Mouse (Mus musculus) layer of hippocampus, adult 2 months (tissue): ENCODE measurements around the gene Lrrc26. TPM values are rescaled to one million over a fixed set of nuclear protein-coding genes. Genes with fewer than 3 reads are reported as not detected.

Source experiments
- DNase-seq, 2 experiments: peaks; one replicate each; pipeline ENCODE4 v3.0.0; 2022; ENCODE audit warnings: low spot score in 2 of 2
- H3K27ac ChIP-seq: fragments of 200-600 bp; 2 replicates; pipeline ENCODE4 v1.8.1; 2022
- H3K4me3 ChIP-seq: fragments of 200-600 bp; 2 replicates; pipeline ENCODE4 v1.8.1; 2022; ENCODE audit warnings: mild to moderate bottlenecking
- CTCF ChIP-seq: fragments of 200-600 bp; conservative IDR thresholded peaks from 2 replicates; pipeline ENCODE4 v1.8.1; 2022; ENCODE audit warnings: antibody characterized with exemption, mild to moderate bottlenecking, moderate library complexity
- total RNA-seq, 2 experiments: library from RNA; stranded (reverse); gene quantifications; 2 replicates each; pipeline ENCODE4 v1.2.3; 2021

Lrrc26 gene
- total RNA-seq, 2 experiments from 2014 or later, result not detected

DNA sequence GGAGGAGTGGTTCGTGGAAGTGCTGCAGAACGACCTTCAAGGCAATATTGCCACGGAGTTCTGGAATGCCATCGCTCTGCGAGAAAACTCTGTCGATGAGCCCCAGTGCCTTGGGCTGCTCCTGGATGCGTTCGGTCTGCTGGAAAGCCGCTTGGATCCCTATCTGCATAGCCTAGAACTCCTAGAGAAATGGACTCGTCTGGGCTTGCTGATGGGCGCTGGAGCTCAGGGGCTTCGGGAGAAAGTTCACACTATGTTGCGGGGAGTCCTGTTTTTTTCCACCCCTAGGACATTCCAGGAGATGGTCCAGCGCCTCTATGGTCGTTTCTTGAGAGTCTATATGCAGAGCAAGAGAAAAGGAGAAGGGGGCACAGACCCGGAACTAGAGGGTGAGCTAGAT lies 16.7 kb upstream of the Lrrc26 start:
- peak overlapping the region; percentile 96 for H3K4me3 ChIP-seq
- peak overlapping the region; percentile 89; the same call in 1 of the 2 replicates for H3K27ac ChIP-seq
- DNase-seq, result no peak
- no peak for TF ChIP-seq CTCF

DNA sequence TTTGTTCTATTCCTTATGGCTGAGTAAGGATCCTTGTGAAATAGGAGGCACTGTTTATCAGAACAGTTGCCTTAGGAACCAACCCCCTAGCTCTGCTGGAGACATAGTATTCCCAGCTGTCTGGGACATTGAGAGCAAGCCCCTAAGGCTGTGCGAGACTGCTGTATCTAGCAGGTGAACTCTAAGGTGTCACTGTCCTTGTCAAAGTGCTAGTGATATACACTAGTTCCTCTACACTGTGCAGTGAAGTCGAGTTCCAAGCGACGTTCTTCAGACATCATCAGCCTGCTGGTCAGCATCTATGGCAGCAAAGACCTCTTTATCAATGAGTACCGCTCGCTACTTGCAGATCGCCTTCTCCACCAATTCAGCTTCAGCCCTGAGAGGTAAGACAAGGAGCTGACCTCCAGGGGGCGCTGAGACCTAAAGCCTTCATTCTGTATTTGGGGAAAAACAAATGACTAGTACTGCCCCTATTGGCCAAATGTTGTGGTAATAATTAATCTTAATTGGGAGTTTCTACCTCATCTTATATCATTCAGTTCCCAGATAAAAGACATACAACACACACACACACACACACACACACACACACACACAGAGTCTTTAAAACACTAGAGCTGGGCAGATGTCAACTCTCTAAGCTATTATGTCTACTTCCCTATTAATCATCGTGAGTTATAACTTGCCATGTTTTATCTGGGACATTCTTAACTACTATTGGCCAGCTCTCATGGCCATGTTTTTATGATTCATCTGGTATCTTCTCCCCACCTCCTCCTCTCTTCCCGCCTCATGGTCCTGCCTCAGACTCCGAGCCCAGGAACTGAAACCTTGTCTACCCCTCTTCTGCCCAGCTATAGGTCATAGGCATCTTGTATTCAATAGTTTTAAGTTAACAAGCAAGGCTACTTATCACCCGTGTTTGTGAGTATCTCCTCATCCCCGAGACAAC lies 10.5 kb upstream of the Lrrc26 start:
- Histone ChIP-seq H3K27ac (no peak overlapping the region), H3K4me3 (no peak overlapping the region)
- peak; percentile 86 to 90 for DNase-seq
- peak; percentile 91 for TF ChIP-seq CTCF

DNA sequence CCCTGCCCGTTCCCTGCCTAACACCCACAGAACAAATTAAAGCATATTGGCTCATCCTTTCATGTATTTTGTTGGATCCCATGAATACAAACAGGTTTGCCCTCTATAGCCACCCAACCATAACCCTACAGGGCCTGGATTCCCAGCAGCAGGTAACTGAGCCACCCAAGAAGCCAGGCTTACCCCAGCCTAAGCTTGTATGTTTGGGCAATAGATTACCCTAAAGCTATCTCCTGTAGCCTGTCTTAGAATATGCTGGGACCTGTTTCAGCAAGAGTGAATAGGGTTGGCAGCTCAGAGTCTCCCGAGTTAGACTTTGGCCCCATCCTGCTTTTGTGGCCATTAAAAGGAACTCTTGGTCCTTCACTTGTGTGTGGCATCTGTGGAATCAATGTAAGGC lies 4.2 kb upstream of the Lrrc26 start:
- Histone ChIP-seq H3K27ac (peak overlapping the region; percentile 23; the same call in 1 of the 2 replicates), H3K4me3 (no peak overlapping the region)
- no peak for TF ChIP-seq CTCF
- no peak for DNase-seq

DNA sequence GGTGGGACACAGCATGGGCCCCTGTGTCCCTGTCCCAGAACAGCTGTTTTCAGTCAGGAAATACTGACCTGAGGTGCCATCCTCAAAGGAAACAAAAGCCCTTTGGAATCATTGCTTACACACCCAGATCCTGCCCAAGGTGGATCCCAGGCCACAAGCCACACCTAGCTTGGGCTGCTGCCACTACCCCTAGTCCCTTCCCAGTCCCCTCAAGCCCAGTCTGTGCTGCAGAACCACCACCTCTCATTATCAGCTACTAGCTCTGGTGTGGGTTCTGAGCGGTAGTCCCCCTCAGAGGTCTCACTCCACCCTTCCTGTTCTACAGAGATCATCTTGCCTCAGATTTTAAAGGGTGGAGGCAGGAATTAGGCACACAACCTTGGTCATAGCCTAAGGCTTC lies 3.4 kb upstream of the Lrrc26 start:
- TF ChIP-seq CTCF, result no peak
- peak overlapping the region; percentile 92 for H3K27ac ChIP-seq

DNA sequence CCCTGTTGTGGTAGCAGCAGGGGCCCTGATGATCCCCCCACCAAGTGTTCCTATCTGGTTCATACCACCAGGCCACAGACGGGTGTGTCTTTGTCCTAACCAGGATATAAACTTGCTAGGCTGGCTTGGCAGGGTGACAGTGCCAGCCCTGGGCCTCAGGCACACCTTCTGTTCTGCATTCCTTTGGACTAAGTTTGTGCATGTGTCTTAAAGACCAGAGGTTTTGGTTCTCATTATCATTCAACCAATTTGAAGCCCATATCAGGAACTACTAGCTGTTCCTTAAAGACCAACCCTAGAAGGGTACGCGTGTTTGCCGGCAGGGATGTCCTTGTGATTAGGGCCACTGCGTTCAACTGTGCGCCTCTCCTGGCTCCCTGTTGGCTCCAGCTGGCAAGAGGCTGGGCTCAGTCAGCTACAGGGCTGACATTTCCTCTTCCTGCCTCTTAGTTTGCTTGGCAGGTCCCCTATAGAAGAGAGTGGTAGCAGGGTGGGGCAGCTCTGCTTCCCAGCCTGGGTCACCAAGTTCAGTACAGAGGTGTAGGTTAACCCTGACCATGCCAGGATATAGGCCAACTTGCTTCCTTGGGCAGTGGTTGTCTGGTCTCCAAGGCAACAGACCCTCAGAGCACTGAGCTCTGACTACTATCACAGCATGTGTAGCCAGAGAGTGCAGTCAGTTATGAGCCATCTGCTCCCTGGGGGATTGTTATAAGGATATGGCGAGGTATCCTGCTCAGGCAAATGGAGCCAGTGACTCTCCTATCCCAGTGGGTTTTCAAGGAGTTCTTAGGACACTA lies 2.7 kb upstream of the Lrrc26 start:
- Histone ChIP-seq H3K4me3 (no peak overlapping the region), H3K27ac (peak overlapping the region; percentile 92)
- DNase-seq, result peak in 1 of 2 experiments; percentile 52
- TF ChIP-seq CTCF, result no peak

More for the DNA sequence above, 3.4 kb upstream of the Lrrc26 start:
- no peak overlapping the region for H3K4me3 ChIP-seq
- no peak for DNase-seq

DNA sequence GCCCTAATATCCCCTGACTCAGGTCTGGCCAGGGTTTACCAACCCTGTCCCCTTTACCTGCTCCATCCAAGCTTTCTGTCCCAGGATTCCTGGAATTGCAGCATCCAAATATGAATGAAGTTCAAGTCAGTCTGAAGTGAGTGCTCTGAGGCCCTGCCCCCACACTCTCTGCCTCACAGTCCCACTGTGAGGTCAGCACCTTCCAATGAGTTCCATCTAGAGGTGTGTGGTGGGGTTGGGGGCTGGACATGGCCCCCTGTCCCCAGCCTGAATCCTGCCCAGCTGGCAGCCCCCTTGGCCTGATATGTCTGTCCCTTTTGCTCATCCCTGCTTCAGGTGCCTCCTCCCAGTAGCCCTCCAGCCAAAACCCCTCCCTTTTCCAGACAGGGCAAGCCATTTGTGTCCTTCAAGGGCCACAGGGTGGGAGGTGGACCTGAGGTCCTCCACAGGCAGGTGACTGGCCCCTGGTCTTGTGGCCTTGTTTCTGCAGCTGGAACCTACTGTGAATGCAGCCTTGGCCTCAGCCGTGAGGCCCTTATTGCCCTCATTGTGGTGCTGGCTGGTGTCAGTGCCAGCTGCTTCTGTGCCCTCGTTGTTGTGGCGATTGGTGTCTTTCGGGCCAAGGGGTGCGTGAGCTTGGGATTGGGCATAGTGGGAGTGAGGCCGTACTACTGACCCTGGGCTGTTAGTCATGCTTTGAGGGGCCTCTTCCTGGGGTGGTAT lies 1.6 kb upstream of the Lrrc26 start, which contains the start of gene Tmem210:
Tmem210 (plus strand) TSS at position 219 of the 723 bp plus-strand sequence.
- DNase-seq, result peak in 1 of 2 experiments; percentile 13
- no peak within 1 kb of the TSS for H3K4me3 ChIP-seq
- peak within 1 kb of the TSS; percentile 92 for H3K27ac ChIP-seq
- TF ChIP-seq CTCF, result no peak

DNA sequence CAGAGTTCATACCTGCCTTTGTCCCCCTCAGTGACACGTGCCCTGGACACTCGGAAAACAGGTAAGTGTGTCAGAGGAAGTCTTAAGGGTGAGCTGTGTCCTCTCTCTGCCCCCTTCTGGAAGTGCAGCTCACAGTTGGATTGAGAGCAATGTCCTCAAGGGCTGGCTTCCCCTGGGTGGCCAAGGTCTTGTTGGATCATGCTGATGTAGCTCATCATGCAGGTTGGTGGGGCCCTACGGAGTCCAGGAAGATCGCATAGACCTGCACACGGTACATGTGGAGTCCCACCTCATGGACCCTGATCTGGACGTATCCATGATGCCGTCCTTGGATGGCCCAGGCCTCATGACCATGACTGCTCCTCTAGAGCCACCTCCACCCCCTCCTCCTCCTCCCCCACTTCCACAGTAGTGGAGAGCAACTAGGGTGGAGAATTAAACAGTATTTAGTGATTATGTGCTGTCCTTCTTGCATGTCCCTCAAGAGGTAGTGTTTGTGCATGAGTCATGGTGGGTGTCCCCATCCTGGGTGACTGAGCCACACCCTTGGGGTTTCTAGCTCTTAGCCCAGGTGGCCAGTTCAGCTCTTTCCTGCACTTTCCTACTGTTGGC lies 875 bp upstream of the Lrrc26 start:
- Histone ChIP-seq H3K4me3 (no peak overlapping the region), H3K27ac (peak overlapping the region; percentile 92; the same call in 1 of the 2 replicates)
- no peak for TF ChIP-seq CTCF
- DNase-seq, result peak in 1 of 2 experiments; percentile 19

DNA sequence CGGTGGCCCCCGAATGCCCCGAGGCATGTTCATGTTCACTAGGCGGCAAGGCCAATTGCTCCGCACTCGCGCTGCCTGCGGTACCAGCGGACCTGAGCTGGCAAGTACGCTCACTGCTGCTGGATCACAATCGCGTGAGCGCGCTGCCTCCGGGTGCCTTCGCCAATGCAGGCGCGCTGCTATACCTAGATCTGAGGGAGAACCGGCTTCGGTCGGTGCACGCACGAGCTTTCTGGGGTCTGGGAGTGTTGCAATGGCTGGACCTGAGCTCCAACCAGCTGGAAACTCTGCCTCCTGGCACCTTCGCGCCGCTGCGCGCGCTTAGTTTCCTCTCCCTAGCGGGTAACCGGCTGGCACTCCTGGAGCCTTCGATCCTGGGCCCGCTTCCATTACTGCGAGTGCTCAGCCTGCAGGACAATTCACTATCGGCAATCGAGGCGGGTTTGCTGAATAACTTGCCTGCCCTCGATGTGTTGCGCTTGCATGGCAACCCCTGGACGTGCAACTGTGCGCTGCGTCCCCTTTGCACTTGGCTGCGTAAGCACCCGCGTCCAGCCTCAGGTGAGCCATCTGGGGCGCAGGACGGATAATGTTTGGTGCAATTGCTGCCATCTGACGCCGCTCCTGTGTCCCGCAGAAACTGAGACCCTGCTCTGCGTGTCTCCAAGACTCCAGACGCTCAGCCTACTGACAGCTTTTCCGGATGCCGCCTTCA lies 543 bp downstream of the Lrrc26 start:
- H3K4me3 ChIP-seq, result peak overlapping the region; percentile 8; the same call in 1 of the 2 replicates
- TF ChIP-seq CTCF, result no peak
- DNase-seq, result peak; percentile 35 to 61
- H3K27ac ChIP-seq, result peak overlapping the region; percentile 92

DNA sequence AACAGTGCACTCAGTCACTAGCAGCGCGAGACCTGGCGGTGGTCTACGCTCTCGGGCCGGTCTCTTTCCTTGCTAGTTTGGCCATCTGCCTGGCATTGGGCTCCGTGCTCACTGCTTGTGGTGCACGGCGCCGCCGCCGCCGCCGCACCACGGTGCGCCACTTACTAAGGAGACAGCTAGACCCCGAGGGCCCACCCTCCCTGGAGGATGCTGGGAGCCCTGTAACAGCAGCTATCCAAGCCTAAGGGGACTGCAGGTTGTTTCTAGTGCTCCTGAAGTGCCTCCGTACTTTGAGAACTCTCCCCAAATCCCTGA lies 1.1 kb downstream of the Lrrc26 start:
- Histone ChIP-seq H3K27ac (peak overlapping the region; percentile 92), H3K4me3 (no peak overlapping the region)
- no peak for TF ChIP-seq CTCF
- no peak for DNase-seq

DNA sequence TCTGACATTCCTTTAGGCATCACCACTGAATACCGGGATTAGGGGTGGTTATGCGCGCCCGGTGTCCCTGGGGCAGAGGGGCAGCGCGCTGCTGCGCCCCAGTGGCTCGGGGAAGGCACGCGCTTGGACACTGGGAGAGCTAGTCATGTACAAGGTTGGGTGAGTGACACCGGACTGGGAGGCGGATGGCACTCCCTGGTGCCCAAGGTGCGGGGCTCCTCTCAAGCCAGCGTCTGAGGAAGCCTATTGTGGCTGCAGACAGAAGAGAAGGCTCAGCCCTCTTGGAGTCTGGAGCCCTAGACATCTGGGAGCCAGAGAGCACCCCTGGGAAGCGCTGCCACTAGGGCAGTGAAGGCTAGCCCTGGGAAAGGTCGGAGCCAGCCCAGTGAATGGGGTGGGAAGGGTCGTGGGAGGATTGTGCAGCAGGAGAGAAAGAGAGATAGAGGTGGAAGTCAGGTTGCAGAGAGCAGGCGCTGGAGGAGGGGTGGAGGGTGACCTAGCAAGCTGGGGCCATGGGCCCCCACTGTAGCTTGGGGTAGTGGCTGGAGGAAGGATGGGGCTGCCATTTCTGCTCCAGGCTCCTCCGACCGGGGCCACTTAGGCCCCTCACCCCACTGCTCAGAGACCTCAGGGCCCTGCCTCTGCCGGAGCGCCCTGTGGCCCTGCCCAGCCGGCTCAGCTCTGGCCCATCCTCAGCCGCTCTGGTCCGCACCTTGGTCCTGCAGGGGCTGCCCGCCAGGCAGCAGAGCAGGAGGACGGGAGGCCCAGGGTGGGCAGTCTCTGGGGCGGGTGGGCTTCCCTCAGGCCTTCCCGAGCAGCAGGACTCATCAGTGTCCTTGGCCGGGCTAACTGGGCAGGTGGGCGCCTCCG lies 1.7 kb downstream of the Lrrc26 start:
- Histone ChIP-seq H3K4me3 (no peak overlapping the region; the same call in 1 of the 2 replicates), H3K27ac (peak overlapping the region; percentile 92)
- DNase-seq, result peak in 1 of 2 experiments; percentile 4
- TF ChIP-seq CTCF, result peak; percentile 54
